Mouse (Mus musculus) gastrocnemius, postnatal 10 days (tissue): ENCODE data around the gene Tnni2. TPM values are rescaled to one million over a fixed set of nuclear protein-coding genes. Genes with fewer than 3 reads are reported as not detected.
"Not testable (repeated sequence)": the region's sequence is repeated elsewhere in the genome, so short reads cannot be mapped to it uniquely, and the experiment has no call there.

Experiments
- DNase-seq: peaks from one replicate; pipeline ENCODE4 v3.0.0; 2021; ENCODE audit warnings: mixed read lengths
- long read RNA-seq, 2 experiments: library from polyadenylated mRNA; stranded (forward); transcript quantifications; one replicate each; pipeline ENCODE4 v2.0.0; 2021
- total RNA-seq, 2 experiments: library from RNA; stranded (reverse); gene quantifications; 2 replicates each; pipeline ENCODE4 v1.2.3; 2021

Gene Tnni2
- over 10,000 TPM; 11,296 to 12,937 TPM for total RNA-seq
- long read RNA-seq, experiment 1, transcript Tnni2-203 (5 exons, 895 nt): major isoform, 17 of 2,607 reads
- long read RNA-seq, experiment 1, partial matches to known transcripts: 339 of 2,607 reads
- long read RNA-seq, experiment 1, other reads (novel, unspliced or antisense): 2,249 of 2,607 reads
- long read RNA-seq, experiment 2, transcript Tnni2-203 (5 exons, 895 nt): major isoform, 26 of 2,577 reads
- long read RNA-seq, experiment 2, partial matches to known transcripts: 2,375 of 2,577 reads
- long read RNA-seq, experiment 2, other reads (novel, unspliced or antisense): 174 of 2,577 reads

GRCm38 (mm10) chr7:142441585-142441984 lies at the start of gene Tnni2:
Gene Tnni2 (plus strand): TSS chr7:142441808.
- peak; percentile 63 for DNase-seq

- DNase-seq: no peak
Observed at GRCm38 (mm10) chr7:142393191-142393590, 48.4 kb upstream of the Tnni2 start.

- DNase-seq: no peak
Observed at GRCm38 (mm10) chr7:142394261-142395190, 47.1 kb upstream of the Tnni2 start.

- no peak for DNase-seq
Observed at GRCm38 (mm10) chr7:142395472-142395871, 46.1 kb upstream of the Tnni2 start.

- no peak for DNase-seq
Observed at GRCm38 (mm10) chr7:142396611-142397010, 45.0 kb upstream of the Tnni2 start.

- DNase-seq: no peak
Observed at GRCm38 (mm10) chr7:142398052-142398451, 43.6 kb upstream of the Tnni2 start.

- DNase-seq: no peak
Observed at GRCm38 (mm10) chr7:142399250-142399649, 42.4 kb upstream of the Tnni2 start.

GRCm38 (mm10) chr7:142400112-142400749 lies 41.4 kb upstream of the Tnni2 start:
- no peak for DNase-seq

- no peak for DNase-seq
Observed at GRCm38 (mm10) chr7:142400750-142401142, 40.9 kb upstream of the Tnni2 start.

- no peak for DNase-seq
Observed at GRCm38 (mm10) chr7:142403591-142403990, 38.0 kb upstream of the Tnni2 start.

GRCm38 (mm10) chr7:142405134-142405533 lies 36.5 kb upstream of the Tnni2 start:
- DNase-seq: not testable (repeated sequence)

GRCm38 (mm10) chr7:142407935-142408334 lies 33.7 kb upstream of the Tnni2 start:
- no peak for DNase-seq

- no peak for DNase-seq
Observed at GRCm38 (mm10) chr7:142408686-142409085, 32.9 kb upstream of the Tnni2 start.

GRCm38 (mm10) chr7:142409603-142410002 lies 32.0 kb upstream of the Tnni2 start:
- no peak for DNase-seq

GRCm38 (mm10) chr7:142413285-142413684 lies 28.3 kb upstream of the Tnni2 start:
- DNase-seq: no peak

GRCm38 (mm10) chr7:142415314-142415713 lies 26.3 kb upstream of the Tnni2 start:
- no peak for DNase-seq

- no peak for DNase-seq
Observed at GRCm38 (mm10) chr7:142416225-142416624, 25.4 kb upstream of the Tnni2 start.

- DNase-seq: no peak
Observed at GRCm38 (mm10) chr7:142418027-142418426, 23.6 kb upstream of the Tnni2 start.

- no peak for DNase-seq
Observed at GRCm38 (mm10) chr7:142418679-142419078, 22.9 kb upstream of the Tnni2 start.

- no peak for DNase-seq
Observed at GRCm38 (mm10) chr7:142419887-142420286, 21.7 kb upstream of the Tnni2 start.

GRCm38 (mm10) chr7:142421826-142422225 lies 19.8 kb upstream of the Tnni2 start:
- DNase-seq: no peak

GRCm38 (mm10) chr7:142425641-142426213 lies 15.9 kb upstream of the Tnni2 start:
- no peak for DNase-seq
